Mouse (Mus musculus) lung, adult 2 months (tissue): Measurements from ENCODE around the gene Samd4.

Experiments used
- CTCF ChIP-seq: fragments of 200-500 bp; IDR thresholded peaks from 2 replicates; pipeline ENCODE4 v1.5.1; 2011; ENCODE audit warnings: mild to moderate bottlenecking, low read length, control low read depth; ENCODE audit not compliant: insufficient read depth
- POLR2A ChIP-seq: fragments of 200-500 bp; IDR thresholded peaks from 2 replicates; pipeline ENCODE4 v1.6.1; 2011; ENCODE audit warnings: low read depth, mild to moderate bottlenecking, control low read depth, low read length, borderline replicate concordance; ENCODE audit errors: extremely low read depth

DNA sequence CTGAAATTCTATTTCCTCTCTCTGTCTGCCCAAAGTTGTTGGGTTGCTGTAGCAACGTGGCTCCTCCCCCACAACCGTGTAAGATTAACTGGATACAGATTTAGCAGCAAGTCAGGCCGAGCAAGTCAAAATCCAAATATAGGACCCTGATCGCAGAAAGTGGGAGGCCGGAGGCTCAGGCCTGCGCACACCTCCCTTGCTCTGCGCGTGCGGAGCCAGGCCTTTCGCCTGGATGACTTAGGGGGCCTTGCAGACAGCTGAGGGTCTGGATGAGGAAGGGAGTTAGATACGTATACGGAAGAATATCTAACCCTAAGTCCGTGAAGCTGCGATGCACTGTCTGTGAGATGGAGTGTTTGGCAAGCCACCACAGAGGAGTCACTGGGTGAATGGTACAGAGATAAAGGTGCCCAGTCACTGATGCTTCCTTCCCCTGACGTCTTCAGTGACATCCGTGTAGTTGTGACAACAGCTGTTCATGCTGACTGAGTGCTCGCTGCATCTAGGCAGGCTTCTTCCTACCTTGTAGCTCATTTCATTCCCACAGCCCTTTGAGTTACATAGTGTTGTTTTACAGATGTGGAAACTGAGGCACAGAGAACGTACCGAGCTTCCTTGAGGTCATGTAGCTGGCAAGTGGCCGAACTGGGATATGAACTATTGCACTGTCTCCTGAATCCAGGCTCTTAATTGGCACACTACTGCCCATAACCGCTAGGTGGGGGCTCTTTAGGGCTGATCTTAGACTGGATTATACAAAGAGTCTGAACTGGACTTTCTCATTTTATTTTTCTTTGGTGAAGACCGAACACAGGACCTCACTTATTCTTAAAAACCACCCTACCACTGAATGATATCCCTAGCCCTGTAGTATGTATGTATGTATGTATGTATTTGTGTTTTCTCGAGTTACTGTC is 59.5 kb downstream of the Samd4 start:
- TF ChIP-seq POLR2A: no peak
- no peak for TF ChIP-seq CTCF
